Mouse (Mus musculus) testis, adult 2 months (tissue): ENCODE results near the gene Mgat4c.

ENCODE experiments used
- CTCF ChIP-seq: fragments of 200-500 bp; IDR thresholded peaks from 2 replicates; pipeline ENCODE4 v1.5.1; 2012; ENCODE audit warnings: low read depth, mild to moderate bottlenecking, inconsistent platforms, low read length, moderate library complexity; ENCODE audit not compliant: control insufficient read depth, insufficient read depth, insufficient replicate concordance
- POLR2A ChIP-seq: fragments of 200-500 bp; IDR thresholded peaks from 2 replicates; pipeline ENCODE4 v1.6.1; 2012; ENCODE audit warnings: low read depth, mild to moderate bottlenecking, inconsistent platforms, low read length, moderate library complexity; ENCODE audit not compliant: control insufficient read depth

- TF ChIP-seq CTCF: no peak
- TF ChIP-seq POLR2A: peak; percentile 47; the same call in 1 of the 2 replicates
Observed at GRCm38 (mm10) chr10:102158809-102159208, 477.5 kb downstream of the Mgat4c start.
